Mouse (Mus musculus) lung, adult 2 months (tissue): Measurements from ENCODE around the gene Fam69a.

Source experiments
- CTCF ChIP-seq: fragments of 200-500 bp; IDR thresholded peaks from 2 replicates; pipeline ENCODE4 v1.5.1; 2011; ENCODE audit warnings: mild to moderate bottlenecking, low read length, control low read depth; ENCODE audit not compliant: insufficient read depth
- POLR2A ChIP-seq: fragments of 200-500 bp; IDR thresholded peaks from 2 replicates; pipeline ENCODE4 v1.6.1; 2011; ENCODE audit warnings: low read depth, mild to moderate bottlenecking, control low read depth, low read length, borderline replicate concordance; ENCODE audit errors: extremely low read depth

DNA sequence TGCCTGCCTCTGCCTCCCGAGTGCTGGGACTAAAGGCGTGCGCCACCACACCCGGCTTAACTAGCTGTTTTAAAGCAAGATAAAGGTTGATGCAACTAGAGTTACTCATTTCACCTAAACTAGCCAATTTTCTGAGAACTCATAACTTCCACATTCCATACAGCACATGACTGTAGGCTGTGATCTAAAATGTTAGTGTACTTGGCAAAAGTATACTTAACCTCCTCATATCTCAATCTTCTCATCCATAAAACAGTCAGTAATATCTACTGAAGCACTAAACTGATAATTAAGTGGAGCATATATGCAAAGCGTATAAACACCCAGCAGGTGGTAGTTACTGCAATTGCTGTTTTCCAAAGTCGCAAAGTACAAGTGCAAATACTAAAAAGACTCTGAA lies 113.6 kb downstream of the Fam69a start:
- TF ChIP-seq POLR2A = no peak
- TF ChIP-seq CTCF = no peak
